Mouse (Mus musculus) layer of hippocampus, adult 9-10 months (tissue): ENCODE measurements around the gene Gm3336.

Experiments used
- DNase-seq: peaks from one replicate; pipeline ENCODE4 v3.0.0; 2022; ENCODE audit warnings: low spot score

Gm3336 gene

DNA sequence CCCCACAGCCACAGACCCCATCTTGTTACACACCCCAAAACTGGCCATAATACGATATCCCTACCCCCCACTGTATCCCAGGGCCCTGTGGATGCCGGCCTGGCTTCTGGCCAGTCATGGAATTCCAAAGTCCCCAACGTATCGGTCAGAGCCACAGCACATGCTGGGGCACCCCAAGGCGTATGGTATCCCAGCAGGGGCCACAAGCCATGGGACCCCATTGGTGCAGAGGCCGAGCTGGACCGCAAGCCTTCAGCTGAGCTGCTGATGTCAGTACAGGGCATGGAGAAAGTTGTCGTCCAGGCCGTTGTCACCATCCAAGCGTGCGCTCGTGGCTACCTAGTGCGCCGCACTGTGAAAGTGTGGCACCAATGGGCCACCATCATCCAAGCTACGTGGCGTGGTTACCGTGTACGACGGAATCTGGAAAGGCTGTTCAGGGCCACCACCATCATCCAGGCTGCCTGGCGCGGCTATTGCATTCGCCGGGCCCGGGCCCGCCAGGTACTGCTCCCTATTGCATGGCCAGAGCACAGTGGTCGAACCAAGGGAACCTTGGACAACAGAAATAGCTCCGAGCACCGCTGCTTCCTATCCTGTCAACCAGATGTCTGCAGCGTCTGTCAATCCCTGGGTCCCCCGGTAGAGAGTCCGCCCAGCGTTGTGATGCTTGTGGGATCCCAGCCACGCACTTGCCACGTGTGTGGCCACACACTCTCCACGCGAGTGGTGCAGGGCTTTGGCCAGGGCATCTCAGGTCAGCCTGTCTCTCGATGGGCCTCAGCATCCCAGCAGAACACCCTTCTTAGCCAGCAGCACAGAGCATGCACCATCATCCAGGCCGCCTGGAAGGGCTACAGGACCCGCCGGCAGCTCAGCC is 1.6 kb upstream of the Gm3336 start:
- DNase-seq, result no peak

GRCm38 (mm10) chr8:70719796-70720270 is 1.5 kb downstream of the Gm3336 start:
- no peak for DNase-seq

DNA sequence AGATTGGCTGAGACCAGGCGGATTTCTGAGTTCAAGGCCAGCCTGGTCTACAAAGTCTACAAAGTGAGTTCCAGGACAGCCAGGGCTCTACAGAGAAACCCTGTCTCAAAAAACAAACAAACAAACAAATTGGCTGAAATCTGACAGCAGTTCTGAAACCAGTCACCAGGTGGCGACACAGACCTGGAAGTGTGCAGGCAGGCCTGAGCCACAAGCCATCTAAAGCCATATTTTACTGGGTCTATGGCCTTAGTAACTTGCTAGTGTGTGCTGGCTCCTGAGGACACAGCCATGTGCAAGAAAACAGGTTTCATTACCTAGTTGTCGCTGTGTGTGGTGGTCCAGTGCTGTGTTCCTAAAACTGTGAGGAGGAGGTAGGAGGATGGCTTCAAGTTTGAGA is 2.4 kb downstream of the Gm3336 start:
- peak; percentile 86 for DNase-seq

DNA sequence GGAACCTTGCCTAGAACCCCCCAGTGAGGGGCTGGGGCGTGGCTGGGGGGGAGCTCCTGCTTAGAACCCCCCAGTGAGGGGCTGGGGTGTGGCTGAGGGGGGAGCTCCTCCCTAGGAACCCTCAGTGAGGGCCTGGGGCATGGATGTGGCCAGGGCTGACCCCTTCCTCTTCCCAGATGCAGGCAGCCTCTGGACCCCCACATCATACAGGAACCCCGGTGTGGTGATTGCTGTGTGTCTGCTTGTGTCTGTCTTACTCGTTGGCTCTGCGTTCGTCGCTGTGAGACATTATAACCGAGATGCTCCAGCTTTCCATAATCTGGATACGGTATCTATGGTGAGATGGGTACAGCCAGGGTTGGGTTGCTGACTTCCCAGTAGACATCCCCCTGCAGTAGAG is 3.3 kb downstream of the Gm3336 start:
- DNase-seq, result no peak

DNA sequence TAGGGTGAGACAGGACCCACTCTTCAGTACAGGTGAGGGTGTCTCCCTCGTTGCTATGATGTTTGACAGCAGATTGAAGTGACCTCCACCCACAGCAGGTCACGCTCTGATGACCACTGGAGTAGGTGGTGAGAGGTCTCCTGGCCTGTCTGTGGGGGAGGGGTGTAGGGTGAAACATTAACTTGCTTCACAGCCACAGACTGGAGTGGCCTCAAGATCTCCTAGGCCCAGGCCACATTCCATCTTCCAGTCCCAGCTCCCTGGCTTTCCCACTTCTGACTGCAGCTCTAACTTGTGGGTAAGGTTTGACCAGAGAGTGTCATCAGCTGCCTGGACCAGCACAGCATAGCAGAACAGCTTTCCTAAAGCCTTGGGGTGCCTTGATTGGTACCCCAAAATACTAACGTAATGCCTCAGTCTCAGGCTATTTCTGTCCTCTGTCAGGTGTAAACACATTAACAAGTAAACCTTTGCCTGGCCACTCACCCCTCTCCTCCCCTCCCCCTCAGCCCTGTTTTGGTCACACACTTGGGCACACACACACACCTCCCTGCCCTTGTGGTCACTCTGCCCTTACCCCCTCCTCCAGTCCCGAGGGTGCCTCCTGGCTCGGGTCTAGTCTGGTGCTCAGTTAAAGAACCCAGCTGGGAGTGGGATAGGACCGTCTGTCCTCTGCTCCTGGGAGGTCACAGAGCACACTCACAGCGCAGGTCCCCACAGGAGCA is 5.3 kb downstream of the Gm3336 start, which contains the start of gene Pde4c:
Gene Pde4c, plus strand, starts transcription at position 235 of the 725 bp plus-strand sequence.
- no peak for DNase-seq

DNA sequence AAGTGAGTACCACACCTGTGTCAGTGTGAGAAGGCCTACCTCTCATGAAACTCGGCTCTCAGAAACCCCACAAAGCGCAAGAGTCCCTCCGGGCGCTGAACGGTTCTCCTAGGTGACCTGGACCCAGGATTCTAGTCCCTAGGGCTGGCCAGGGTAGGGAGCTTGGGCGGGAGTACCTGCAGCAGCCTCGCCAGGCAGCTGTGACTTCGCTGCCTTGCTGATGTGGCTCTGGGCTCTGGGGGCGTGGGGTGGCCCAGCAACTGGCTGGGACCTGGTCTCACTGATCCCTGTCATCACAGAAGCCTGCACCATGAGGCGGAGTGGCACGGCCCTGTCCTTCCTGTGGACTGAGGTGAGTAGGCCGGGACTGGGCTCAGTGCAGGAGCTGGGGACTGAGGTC is 5.9 kb downstream of the Gm3336 start:
- DNase-seq, result no peak

DNA sequence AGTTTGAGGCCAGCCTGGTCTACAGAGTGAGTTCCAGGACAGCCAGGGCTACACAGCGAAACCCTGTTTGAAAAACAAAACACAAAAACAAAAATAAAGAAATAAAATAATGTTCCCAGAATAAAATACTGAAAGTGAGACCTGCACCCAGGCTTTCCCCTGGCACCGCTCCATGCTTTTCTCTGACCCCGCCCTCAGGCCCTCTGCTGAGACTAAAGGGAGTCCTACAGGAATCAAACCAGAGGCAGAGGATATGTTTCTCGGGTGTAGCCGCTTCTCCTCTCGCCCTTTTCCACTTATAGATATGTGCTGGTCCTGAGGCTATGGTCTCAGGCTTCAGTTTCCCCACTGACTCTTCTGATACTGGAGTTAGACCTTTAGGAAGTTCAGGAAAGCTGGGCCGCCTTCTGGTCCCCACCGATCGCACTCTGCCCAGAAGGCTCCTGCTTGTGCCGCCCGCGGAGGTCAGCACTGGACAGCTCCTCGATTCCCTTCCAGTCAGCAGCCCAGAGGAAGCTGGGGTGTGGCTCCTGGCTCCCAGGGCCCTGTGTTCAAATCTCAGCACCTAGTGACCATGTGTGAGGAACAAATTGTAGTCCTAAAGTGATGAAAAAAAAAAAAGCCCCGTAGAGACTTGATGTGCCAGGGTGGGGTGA is 7.6 kb downstream of the Gm3336 start:
- DNase-seq, result no peak

DNA sequence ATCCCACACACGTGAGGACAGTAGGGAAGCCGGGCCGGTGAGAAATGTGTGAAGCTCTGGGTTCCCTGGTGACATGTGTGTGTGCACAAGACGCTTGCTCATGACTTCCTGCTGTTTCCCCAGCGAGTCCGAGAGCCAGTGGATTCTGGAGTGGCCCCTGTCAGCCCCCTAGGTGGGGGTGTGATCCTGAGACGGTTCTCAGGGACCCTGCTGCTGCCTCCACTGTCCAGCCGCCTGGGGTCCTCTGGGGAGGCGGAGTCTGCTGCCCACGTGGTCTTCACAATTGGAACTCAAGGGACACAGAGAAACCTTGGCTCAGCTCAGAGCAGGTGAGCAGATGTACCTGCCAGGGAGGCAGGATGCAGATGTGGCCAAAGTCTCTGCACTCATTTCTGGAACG is 8.4 kb downstream of the Gm3336 start:
- DNase-seq, result no peak

- DNase-seq, result no peak
Measured at GRCm38 (mm10) chr8:70729808-70730475, 11.6 kb downstream of the Gm3336 start.

GRCm38 (mm10) chr8:70730956-70731355 is 12.6 kb downstream of the Gm3336 start:
- DNase-seq, result no peak

GRCm38 (mm10) chr8:70737705-70738104 is 19.4 kb downstream of the Gm3336 start:
- no peak for DNase-seq

DNA sequence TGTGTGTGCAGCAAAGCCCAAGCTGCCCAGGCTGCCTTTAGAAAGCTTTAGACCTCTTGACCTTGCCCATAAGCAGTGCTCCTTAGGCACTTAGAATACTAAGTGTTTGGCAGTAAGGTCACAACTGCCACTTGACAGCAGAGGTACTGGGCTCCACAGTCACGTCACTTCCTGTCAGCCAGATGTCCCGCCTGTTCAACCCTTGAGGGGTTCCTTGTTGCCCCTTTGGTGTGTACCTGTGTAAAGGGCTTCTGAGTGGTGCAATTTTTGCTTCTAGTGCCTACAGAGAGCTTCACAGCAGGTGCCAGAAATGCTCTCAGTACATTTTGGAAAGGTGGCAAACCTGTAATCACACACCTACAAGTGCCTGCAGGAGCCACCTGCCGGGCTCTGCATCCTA is 19.9 kb downstream of the Gm3336 start:
- DNase-seq, result no peak

DNA sequence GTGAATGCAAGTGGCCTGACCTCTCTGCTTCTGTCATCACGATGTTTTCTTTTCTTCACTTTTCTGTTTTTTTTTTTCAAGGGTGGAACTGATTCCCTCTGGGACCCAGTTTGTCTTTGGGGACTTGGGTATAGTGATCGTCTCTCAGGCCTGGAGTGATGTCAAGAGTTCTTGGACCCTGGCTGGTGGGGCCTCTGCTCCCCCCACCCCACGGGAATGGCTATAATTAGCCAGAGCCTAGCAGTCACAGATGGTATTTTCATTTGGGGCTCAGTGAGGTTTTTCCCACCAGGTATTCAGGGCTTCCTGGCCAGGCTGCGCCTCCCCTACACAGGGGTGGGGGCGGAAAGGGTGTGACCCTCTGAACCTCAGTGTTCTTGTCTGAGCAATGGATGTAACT is 23.3 kb downstream of the Gm3336 start:
- no peak for DNase-seq

GRCm38 (mm10) chr8:70742176-70742575 is 23.8 kb downstream of the Gm3336 start:
- no peak for DNase-seq

DNA sequence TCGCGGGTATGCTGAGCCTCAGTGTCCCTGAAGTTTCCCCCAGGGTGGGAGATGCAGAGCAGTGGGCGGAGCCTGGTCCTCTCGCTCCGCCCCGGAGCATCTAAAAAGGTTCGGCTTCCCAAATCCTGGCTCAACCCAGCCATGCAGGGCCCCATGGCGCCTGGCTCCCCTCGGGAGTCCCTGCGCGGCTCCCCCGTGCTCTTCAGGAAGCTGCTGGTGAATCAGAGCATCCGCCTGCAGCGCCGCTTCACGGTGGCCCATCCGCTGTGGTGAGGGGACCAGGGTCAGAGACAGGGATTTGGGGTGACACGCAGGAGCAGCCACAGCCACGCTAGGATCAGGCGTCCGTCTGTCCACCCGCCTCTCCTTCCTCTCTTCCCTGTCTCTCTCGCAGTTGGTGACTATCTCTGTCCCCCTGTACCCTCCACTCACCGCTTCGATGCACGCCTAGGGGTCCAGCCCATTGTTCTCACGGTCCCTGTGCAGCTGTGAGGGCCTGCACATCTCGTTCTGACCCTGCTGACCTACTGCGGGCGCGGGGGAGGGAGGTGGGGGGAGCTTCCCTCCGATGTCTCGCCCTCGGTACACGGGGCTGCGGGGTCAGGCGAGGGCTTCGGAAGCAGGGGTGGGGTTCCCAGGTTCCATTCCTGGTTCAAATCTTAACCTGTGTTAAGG is 24.8 kb downstream of the Gm3336 start:
- no peak for DNase-seq

DNA sequence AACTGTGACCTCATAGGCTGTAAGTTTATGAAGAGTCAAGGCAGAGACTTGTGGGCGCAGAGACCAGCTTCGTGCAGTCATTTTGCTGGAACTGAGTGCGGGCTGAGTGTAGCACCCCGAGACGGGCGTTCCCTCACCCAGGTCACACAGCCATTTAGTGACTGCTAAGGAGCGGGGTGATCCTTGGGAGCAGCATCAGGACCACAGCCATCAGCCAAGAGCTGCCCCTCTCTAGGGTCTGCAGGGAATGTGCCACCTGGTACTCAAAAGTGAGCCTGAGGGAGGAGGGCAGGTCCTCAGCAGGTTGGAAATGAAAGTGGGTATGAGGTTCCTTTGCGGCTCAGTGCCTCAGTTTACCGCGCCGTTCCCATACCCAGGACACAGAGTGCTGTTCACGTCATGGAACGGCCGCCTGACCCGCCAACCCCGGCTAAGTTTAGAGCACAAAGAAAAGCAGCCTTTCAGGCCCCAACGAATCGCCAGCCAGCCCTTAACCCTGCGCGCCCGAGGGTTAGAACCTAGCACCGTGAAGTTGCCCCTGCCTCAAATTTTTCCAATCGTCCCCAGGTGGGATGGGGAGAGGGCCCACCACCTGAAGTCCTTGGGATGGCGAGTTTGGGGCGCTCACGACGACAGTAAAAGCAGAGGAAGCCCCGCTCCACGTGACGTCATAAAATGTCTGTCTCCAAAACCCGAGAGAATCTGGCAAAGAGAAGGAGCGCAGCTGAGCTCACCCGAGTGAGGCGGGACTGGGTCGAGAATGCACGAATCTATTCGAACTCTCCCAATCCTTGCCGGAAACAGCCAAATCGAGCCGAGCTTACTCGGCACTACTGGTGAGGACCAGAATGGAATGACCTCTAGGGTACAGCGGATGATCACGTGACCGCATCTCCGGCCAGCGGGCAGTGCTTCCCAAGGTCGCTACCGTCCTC is 25.6 kb downstream of the Gm3336 start:
- no peak for DNase-seq

GRCm38 (mm10) chr8:70744806-70745205 is 26.5 kb downstream of the Gm3336 start:
- no peak for DNase-seq

GRCm38 (mm10) chr8:70745691-70746220 is 27.4 kb downstream of the Gm3336 start:
- DNase-seq, result no peak

- no peak for DNase-seq
Measured at GRCm38 (mm10) chr8:70746676-70747075, 28.3 kb downstream of the Gm3336 start.
